Mouse (Mus musculus) 416B (cell line): ENCODE results near the gene 1810037I17Rik.
A peak's percentile ranks its signal among the peaks of the same experiment; 100 is the strongest.
"Not testable (repeated sequence)": the region's sequence is repeated elsewhere in the genome, so short reads cannot be mapped to it uniquely, and the experiment has no call there.

ENCODE experiments used
- DNase-seq: peaks from one replicate; pipeline ENCODE4 v3.0.0; 2011; ENCODE audit warnings: low read depth

Gene 1810037I17Rik

DNA sequence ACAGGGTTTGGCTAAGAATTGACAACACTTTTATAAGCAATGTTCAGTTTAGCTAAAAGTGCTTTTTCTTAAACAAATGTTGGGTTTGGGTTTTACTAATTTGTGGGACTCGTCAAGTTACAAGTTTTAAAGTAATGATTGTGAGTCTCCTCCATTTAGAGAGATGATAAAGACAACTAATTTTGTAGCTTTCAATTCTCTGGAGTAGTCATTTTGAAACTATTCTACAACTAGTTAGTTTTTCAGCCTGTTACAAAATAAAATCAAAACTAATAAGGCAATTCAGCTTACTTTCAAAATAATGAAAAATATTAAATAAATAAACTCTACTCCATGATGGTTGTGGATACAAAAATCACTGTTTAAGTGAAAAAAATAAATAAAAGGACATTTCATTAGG, 8.5 kb downstream of the 1810037I17Rik start:
- DNase-seq = no peak

DNA sequence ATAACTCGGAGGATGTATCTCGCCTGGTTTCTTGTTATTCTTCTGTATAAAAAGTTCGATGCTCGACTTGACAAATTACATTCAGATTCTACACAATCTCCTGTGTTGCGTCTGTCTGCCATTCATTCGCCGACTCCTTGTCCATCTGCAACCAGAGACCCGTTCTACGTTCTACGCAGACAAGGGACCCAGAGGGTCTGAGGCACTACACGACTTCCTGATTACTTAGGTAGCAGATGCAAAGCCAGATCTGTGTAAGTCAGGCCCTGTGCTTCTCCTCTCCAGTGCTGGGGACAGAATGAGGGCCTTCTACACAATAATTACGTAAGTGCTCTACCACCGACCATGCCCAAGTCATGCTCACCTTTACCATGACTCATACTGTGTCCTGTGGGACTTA, 13.2 kb downstream of the 1810037I17Rik start:
- DNase-seq = not testable (repeated sequence)

DNA sequence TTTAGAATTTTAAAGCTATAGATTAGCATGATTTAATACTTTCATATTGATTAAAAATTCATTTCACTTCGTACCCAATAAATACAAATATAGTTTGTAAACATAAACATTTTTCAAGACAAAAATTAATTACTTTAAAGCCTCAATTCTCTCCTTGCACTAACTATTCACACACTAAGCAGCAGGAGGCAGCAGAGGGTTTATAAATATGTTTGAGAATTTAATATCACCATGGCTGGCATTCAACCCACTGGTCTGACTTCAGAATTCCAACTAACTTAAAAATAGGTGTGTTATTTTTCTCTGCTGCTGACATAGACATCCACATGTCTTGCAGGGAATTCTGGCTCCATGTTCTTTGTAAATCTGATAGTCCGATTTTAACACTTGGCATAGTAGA, 15.2 kb downstream of the 1810037I17Rik start:
- peak; percentile 64 for DNase-seq

DNA sequence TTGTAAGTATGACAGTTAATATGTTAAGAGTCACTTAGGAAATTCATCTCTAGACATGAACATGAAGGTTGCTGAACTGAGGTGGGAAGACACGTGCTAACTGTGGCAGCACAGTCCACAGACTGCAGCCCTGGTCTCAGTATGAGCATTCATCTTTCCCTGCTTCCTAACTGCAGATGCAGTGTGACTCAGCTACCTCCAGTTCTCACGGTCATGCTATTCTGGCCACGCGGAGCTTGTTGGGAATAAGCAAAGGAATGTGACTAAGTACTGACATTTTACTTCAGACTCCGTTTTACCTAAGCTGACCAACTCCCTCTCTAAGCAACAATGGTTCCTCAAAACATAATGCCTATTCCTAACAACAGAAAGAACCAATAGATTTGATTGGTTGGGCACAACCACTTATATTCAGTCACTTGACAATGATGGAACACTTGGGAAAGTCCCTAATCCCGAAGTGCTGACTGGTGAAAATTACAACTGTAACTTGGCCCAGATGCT, 19.4 kb downstream of the 1810037I17Rik start:
- DNase-seq = no peak

DNA sequence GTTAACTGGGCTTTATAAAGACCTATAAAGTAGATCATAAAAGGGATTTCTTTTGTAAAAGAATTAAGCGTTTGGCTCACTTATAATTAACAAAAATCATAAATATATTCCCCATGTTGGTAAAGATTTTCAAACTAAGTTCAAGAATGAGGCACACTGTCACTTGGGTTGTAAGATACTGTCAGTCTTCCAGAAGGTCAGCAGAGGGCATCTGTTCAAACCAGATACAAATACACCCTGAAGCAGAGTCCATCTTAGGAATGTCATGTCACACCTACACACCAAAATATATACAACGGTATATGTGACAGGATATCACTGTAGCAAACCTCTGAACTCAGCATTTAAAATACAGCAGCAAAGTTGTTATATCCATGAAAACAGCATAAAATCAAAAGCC, 26.1 kb downstream of the 1810037I17Rik start:
- DNase-seq = no peak

DNA sequence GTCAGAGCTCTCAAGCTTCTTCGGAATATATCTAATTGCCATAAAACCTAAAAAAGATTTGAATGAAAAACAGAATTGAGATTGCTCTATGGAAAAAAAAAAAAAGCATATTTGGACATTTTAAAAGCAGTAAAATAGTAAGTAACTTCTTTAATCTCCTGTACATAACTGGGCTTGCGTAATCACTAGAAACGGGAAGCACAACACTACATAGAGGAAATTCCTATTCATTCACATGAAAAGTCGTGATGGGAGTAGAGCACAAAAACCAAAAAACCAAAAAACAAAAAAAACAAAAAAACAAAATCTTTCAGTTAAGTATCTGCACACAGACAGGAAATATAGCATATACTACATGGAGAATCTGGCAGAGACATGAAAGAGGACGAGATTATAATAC, 40.3 kb downstream of the 1810037I17Rik start:
- peak; percentile 41 for DNase-seq

DNA sequence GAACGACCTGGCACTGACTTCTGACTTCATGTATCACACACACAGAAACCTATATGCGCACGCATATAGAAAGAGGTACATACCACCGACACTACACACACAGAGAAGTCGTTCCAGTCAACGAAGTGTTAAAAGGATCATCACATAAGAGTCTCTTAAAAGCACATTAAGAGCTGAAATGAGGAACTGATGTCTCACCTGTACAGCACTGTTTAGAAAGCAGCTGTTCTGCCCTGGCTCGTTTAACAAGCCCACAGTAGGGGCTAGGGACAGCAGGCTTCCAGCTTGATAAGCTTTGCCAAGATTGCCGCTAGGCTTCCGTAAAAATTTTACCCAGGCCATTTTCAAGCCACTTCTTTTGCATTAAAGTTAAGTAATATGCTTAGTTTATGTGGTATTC, 44.4 kb downstream of the 1810037I17Rik start:
- no peak for DNase-seq

DNA sequence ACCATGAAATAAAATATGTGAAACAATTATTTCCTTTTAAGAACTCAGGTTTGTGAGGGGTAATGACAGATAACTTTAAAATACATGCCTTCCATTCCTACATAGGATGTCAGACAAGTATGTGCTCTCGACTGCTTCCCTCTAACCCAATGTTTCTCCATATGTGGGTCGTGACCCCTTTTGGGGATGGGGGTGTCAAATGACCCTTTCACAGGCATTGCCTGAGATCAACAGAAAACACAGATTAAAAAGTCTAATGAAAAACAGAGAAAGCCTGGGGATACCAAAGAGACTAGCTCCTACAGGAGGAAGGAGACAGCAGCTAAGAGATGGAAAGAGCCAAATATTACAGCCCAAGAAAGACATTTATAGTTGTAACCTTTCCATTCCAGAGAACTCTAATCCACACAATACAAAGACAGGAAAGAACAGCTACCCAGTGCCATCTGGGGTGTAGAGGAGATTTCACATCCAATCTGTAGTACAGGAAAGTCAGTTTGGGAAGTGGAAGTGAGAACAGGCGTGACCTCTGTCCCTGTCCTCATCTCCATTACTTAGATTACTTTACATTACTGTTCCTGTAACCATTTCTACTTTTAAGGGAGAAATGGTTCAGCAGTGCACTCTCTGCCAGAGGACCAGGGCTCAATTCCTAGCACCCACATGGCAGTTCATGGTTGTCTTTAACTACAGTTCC, 48.3 kb downstream of the 1810037I17Rik start:
- no peak for DNase-seq

DNA sequence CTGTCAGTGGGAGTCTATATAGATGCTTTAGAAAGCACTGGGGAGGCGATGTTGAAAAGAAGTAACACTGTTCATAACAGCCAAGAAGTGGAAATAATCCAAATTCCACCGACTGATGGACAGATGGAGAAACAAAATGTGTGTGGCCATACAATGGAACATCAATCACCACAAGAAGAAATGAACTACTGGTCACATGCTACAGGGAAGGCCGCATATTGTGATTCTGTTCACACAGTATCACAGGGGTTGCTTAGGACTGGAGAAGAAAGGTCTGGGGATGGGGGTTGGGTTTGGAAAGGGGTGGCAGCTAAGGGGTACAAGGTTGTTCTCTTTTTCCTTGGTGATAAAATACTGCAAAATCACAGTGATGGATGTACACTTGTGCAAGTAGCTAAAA, 50.8 kb downstream of the 1810037I17Rik start:
- no peak for DNase-seq

DNA sequence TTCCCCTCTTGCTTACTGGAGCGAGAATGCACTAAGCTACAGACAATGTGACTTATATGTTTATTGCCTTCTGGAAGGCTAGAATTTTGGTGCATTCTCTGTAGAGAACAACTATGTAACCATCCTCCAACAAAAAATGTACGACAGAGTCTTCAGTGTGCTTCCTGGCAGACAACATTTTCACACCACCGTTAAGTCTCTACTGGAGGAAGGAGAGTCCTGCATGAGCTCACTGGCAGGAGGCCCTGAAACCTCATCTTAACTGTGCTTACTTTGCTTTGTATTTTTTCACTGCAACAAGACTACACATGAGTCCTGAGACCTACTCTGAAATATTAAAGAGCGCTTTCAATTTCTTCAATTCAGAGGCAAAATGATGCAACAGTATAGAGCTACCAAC, 51.4 kb downstream of the 1810037I17Rik start:
- no peak for DNase-seq
